Mouse (Mus musculus): ENCODE results near the gene Gm8113. TPM values are rescaled to one million over a fixed set of nuclear protein-coding genes. Genes with fewer than 3 reads are reported as not detected.
"Not testable (repeated sequence)": the region's sequence is repeated elsewhere in the genome, so short reads cannot be mapped to it uniquely, and the experiment has no call there.

Gm8113 gene
- polyA plus RNA-seq, 1 experiment from 2014 or later: 13.9 TPM

DNA sequence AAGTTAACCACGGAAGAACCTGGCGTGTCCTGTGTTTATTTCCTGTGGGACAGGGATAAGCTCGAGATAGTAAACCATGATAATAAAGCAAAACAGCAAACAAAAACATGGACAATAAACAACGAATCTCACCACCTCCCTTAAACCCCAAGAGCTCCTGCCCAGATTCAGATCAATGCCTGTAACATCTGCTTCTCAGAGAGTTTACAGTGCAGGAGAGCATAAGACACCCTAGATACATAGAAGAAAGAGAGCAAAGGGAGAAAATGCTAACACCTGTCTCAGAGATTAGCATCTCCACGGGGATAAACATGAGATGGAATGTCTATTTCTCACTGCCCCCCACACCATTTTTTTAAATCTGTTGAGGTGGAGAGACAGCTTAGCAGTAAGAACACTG, 8.2 kb downstream of the Gm8113 start:
- not testable (repeated sequence) for H3K9me3 ChIP-seq; H3K27ac ChIP-seq; H3K27me3 ChIP-seq; H3K4me2 ChIP-seq (replicated peaks); H3K4me3 ChIP-seq; H3K9ac ChIP-seq; H3K36me3 ChIP-seq; ATAC-seq (ENCODE audit: insufficient number of reproducible peaks, insufficient read depth, low FRiP score, low TSS enrichment); H3K4me1 ChIP-seq
- 48% methylated on average over 5 of the region's 5 CpGs for WGBS

GRCm38 (mm10) chr14:43953382-43953781, 28.2 kb downstream of the Gm8113 start:
- not testable (repeated sequence) for H3K4me1 ChIP-seq; ATAC-seq (ENCODE audit: insufficient number of reproducible peaks, insufficient read depth, low FRiP score, low TSS enrichment); H3K9me3 ChIP-seq; H3K27me3 ChIP-seq; H3K4me3 ChIP-seq; H3K36me3 ChIP-seq; H3K9ac ChIP-seq; H3K27ac ChIP-seq; H3K4me2 ChIP-seq (replicated peaks)
- WGBS: 29% methylated on average over 2 of the region's 2 CpGs

- H3K4me1 ChIP-seq: not testable (repeated sequence)
Observed at GRCm38 (mm10) chr14:43955074-43955473, 29.9 kb downstream of the Gm8113 start.

DNA sequence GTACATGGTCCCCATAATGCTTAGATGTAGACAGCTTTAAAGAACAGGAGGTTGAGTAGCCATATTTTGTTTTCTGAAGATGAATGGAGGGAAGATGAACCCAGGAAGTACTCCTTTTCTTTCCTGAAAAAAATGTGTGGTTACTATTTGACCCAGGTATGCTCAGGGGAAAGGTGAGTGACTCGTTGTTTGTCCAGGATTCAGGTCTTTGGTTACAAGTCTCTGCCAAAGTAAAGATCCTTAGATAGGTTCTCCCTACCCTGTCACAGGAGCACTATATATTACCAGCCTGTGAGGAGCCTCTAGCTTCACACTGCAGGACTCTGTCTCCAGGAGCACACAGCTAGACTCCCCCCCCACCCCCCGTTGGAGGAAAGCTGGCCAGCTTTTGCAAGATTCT, 31.6 kb downstream of the Gm8113 start, which contains the start of gene Ang5:
Gene Ang5, plus strand, starts transcription at position 301 of the 400 bp plus-strand sequence.
- WGBS: no CpG with 5 or more reads among the region's 2 CpGs
- H3K9me3 ChIP-seq; H3K27ac ChIP-seq; H3K4me3 ChIP-seq; H3K4me1 ChIP-seq; H3K9ac ChIP-seq; H3K27me3 ChIP-seq; H3K36me3 ChIP-seq; H3K4me2 ChIP-seq (replicated peaks); ATAC-seq (ENCODE audit: insufficient number of reproducible peaks, insufficient read depth, low FRiP score, low TSS enrichment): not testable (repeated sequence)

More at GRCm38 (mm10) chr14:43955074-43955473, 29.9 kb downstream of the Gm8113 start:
- not testable (repeated sequence) for H3K4me2 ChIP-seq (replicated peaks); H3K9me3 ChIP-seq; H3K27ac ChIP-seq; ATAC-seq (ENCODE audit: insufficient number of reproducible peaks, insufficient read depth, low FRiP score, low TSS enrichment); H3K4me3 ChIP-seq; H3K27me3 ChIP-seq; H3K36me3 ChIP-seq; H3K9ac ChIP-seq
- no CpG with 5 or more reads among the region's 1 CpGs for WGBS

Other genes starting within 250 kb of the Gm8113 start
- not detected in 2 replicates for gene Gm8165, start 248.2 kb upstream of the Gm8113 start, polyA plus RNA-seq (2016; fragmentation: Nextera tagmentation; extraction: Ambion mirVana)
- 2.0 and 2.4 TPM in 2 replicates for gene Gm7324, start 227.6 kb upstream of the Gm8113 start, polyA plus RNA-seq (2016; fragmentation: Nextera tagmentation; extraction: Ambion mirVana)
- not detected in 2 replicates for gene Gm16506, start 197.9 kb upstream of the Gm8113 start, polyA plus RNA-seq (2016; fragmentation: Nextera tagmentation; extraction: Ambion mirVana)
- gene Gm6526, start 177.5 kb upstream of the Gm8113 start, polyA plus RNA-seq (2016; fragmentation: Nextera tagmentation; extraction: Ambion mirVana): not detected in 2 replicates
- not detected in 2 replicates for gene Gm8180, start 140.6 kb upstream of the Gm8113 start, polyA plus RNA-seq (2016; fragmentation: Nextera tagmentation; extraction: Ambion mirVana)
- not detected in 2 replicates for gene Ear1, start 49.9 kb upstream of the Gm8113 start, polyA plus RNA-seq (2016; fragmentation: Nextera tagmentation; extraction: Ambion mirVana)
- not detected in 2 replicates for gene Ear10, start 1.8 kb upstream of the Gm8113 start, polyA plus RNA-seq (2016; fragmentation: Nextera tagmentation; extraction: Ambion mirVana)
- gene Ang5, start 31.7 kb downstream of the Gm8113 start, polyA plus RNA-seq (2016; fragmentation: Nextera tagmentation; extraction: Ambion mirVana): not detected in 2 replicates
- not detected in 2 replicates for gene Ang6, start 76.9 kb downstream of the Gm8113 start, polyA plus RNA-seq (2016; fragmentation: Nextera tagmentation; extraction: Ambion mirVana)
- not detected in 2 replicates for gene Ear2, start 177.3 kb downstream of the Gm8113 start, polyA plus RNA-seq (2016; fragmentation: Nextera tagmentation; extraction: Ambion mirVana)
- not detected in 2 replicates for gene Gm3327, start 198.5 kb downstream of the Gm8113 start, polyA plus RNA-seq (2016; fragmentation: Nextera tagmentation; extraction: Ambion mirVana)